Mouse (Mus musculus) kidney, postnatal 0 days (tissue): ENCODE measurements around the gene Rnf207. TPM values are rescaled to one million over a fixed set of nuclear protein-coding genes. Genes with fewer than 3 reads are reported as not detected.

Experiments
- ATAC-seq: fragments of 200-750 bp; cut with Nextera tagmentation; replicated peaks from 2 replicates; pipeline ENCODE4 v1.8.0; 2017; ENCODE audit warnings: low read depth, moderate number of reproducible peaks, moderate TSS enrichment, moderate library complexity; ENCODE audit not compliant: low FRiP score
- DNase-seq: peaks from one replicate; pipeline ENCODE4 v3.0.0-alpha.2; 2016; ENCODE audit warnings: low spot score
- H3K27ac ChIP-seq: fragments of 300-500 bp; sonication (generic); 2 replicates; pipeline ENCODE4 v1.5.1; 2014; ENCODE audit warnings: mild to moderate bottlenecking
- H3K27me3 ChIP-seq: fragments of 300-500 bp; sonication (generic); 2 replicates; pipeline ENCODE4 v1.6.1; 2014; ENCODE audit warnings: low read length, mixed read lengths; ENCODE audit not compliant: insufficient read depth
- H3K36me3 ChIP-seq: fragments of 300-500 bp; sonication (generic); 2 replicates; pipeline ENCODE4 v1.6.1; 2014; ENCODE audit warnings: low read length, mixed read lengths; ENCODE audit not compliant: insufficient read depth
- H3K4me1 ChIP-seq: fragments of 300-500 bp; sonication (generic); replicated peaks from 2 replicates; pipeline ENCODE4 v1.6.1; 2014; ENCODE audit warnings: antibody characterized with exemption, low read length, mixed read lengths; ENCODE audit not compliant: insufficient read depth
- H3K4me2 ChIP-seq: fragments of 300-500 bp; sonication (generic); 2 replicates; pipeline ENCODE4 v1.6.1; 2014; ENCODE audit warnings: mild to moderate bottlenecking, low read length, moderate library complexity, mixed read lengths
- H3K4me3 ChIP-seq: fragments of 300-500 bp; sonication (generic); replicated peaks from 2 replicates; pipeline ENCODE4 v1.5.1; 2014; ENCODE audit warnings: low read depth, low read length
- H3K9ac ChIP-seq: fragments of 300-500 bp; sonication (generic); 2 replicates; pipeline ENCODE4 v1.6.1; 2014; ENCODE audit warnings: low read depth, low read length
- H3K9me3 ChIP-seq: fragments of 300-500 bp; sonication (generic); replicated peaks from 2 replicates; pipeline ENCODE4 v1.6.1; 2016; ENCODE audit warnings: low read length, inconsistent platforms, mixed read lengths
- CTCF ChIP-seq: IDR thresholded peaks from 2 replicates; pipeline ENCODE4 v1.5.1; 2016; ENCODE audit warnings: antibody characterized with exemption, low read depth, mild to moderate bottlenecking, moderate library complexity
- WGBS: fragments of 180-500 bp; shearing (Covaris S2); extraction: QIAGEN DNeasy Blood & Tissue Kit; methylation state at CpG from one replicate; pipeline ENCODE4 v1.1.7; 2014; 5-methylcytosine and 5-hydroxymethylcytosine counted together
- polyA plus RNA-seq: library from polyadenylated mRNA; unstranded; fragments of >200 nt; fragmentation: Nextera tagmentation; extraction: Ambion mirVana; gene quantifications from 2 replicates; pipeline ENCODE4 v1.2.1, GENCODE M21; 2015

Rnf207 gene
- polyA plus RNA-seq, 1 experiment from 2014 or later: 1.1 TPM

- H3K4me2 ChIP-seq: no peak overlapping the region
- H3K4me1 ChIP-seq: peaks cover 10% of the 10 kb centered on the region; the same call in 1 of the 2 replicates
- no peak for TF ChIP-seq CTCF
- no peak for DNase-seq
- no peak overlapping the region for H3K9ac ChIP-seq
- no peak for ATAC-seq
- no peaks in the 10 kb centered on the region for H3K9me3 ChIP-seq
- peaks cover 22% of the 10 kb centered on the region for H3K27me3 ChIP-seq
- no peak overlapping the region for H3K27ac ChIP-seq
- H3K36me3 ChIP-seq: no peaks in the 10 kb centered on the region
- whole genome bisulfite sequencing: 91% methylated on average over 23 of the region's 23 CpGs
- H3K4me3 ChIP-seq: no peak overlapping the region
These were observed 39.8 kb downstream of the Rnf207 start for GRCm38 (mm10) chr4:152278986-152279385.

GRCm38 (mm10) chr4:152277916-152278315, 40.9 kb downstream of the Rnf207 start:
- H3K27ac ChIP-seq: no peak overlapping the region
- H3K9me3 ChIP-seq: no peaks in the 10 kb centered on the region
- peaks cover 9% of the 10 kb centered on the region; the same call in 1 of the 2 replicates for H3K4me1 ChIP-seq
- no peaks in the 10 kb centered on the region for H3K36me3 ChIP-seq
- no peak overlapping the region for H3K4me2 ChIP-seq
- H3K9ac ChIP-seq: no peak overlapping the region
- no peak for DNase-seq
- ATAC-seq: no peak
- WGBS: 67% methylated on average over 2 of the region's 2 CpGs
- peaks cover 12% of the 10 kb centered on the region for H3K27me3 ChIP-seq
- TF ChIP-seq CTCF: peak; percentile 15; the same call in 1 of the 2 replicates
- H3K4me3 ChIP-seq: no peak overlapping the region

GRCm38 (mm10) chr4:152276389-152277347, 42.1 kb downstream of the Rnf207 start:
- WGBS: 56% methylated on average over 10 of the region's 10 CpGs
- TF ChIP-seq CTCF: peak; percentile 71
- H3K36me3 ChIP-seq: no peaks in the 10 kb centered on the region
- no peak overlapping the region for H3K4me2 ChIP-seq
- no peak overlapping the region for H3K4me3 ChIP-seq
- H3K4me1 ChIP-seq: peaks cover 13% of the 10 kb centered on the region; the same call in 1 of the 2 replicates
- no peak overlapping the region for H3K9ac ChIP-seq
- no peak overlapping the region for H3K27ac ChIP-seq
- no peaks in the 10 kb centered on the region for H3K27me3 ChIP-seq
- DNase-seq: no peak
- ATAC-seq: no peak
- H3K9me3 ChIP-seq: no peaks in the 10 kb centered on the region

- peak overlapping the region; percentile 57 for H3K4me3 ChIP-seq
- TF ChIP-seq CTCF: no peak
- peaks cover 13% of the 10 kb centered on the region; the same call in 1 of the 2 replicates for H3K4me1 ChIP-seq
- no peaks in the 10 kb centered on the region for H3K27me3 ChIP-seq
- DNase-seq: no peak
- no peaks in the 10 kb centered on the region for H3K36me3 ChIP-seq
- H3K9me3 ChIP-seq: no peaks in the 10 kb centered on the region
- H3K27ac ChIP-seq: no peak overlapping the region
- peak overlapping the region; percentile 91 for H3K4me2 ChIP-seq
- 1% methylated on average over 20 of the region's 20 CpGs for WGBS
- H3K9ac ChIP-seq: peak overlapping the region; percentile 58
- ATAC-seq: 0 out of 2 replicates have a peak, but pooled peaks have one; percentile 19
These were observed 44.1 kb downstream of the Rnf207 start for GRCm38 (mm10) chr4:152274681-152275131.

GRCm38 (mm10) chr4:152273621-152274236, 45.1 kb downstream of the Rnf207 start, which contains the start of gene Gpr153:
TSS of gene Gpr153 (plus strand) at chr4:152274232.
- Histone ChIP-seq H3K27ac (peak within 1 kb of the TSS; percentile 66), H3K27me3 (no peaks in the 10 kb centered on the region), H3K36me3 (no peaks in the 10 kb centered on the region), H3K4me2 (peak within 1 kb of the TSS; percentile 91), H3K9me3 (no peaks in the 10 kb centered on the region), H3K4me3 (peak within 1 kb of the TSS; percentile 57), H3K4me1 (peaks cover 13% of the 10 kb centered on the region; the same call in 1 of the 2 replicates), H3K9ac (peak within 1 kb of the TSS; percentile 58)
- DNase-seq: peak; percentile 76
- WGBS: 1% methylated on average over 28 of the region's 48 CpGs
- ATAC-seq: peak; percentile 40
- TF ChIP-seq CTCF: no peak

GRCm38 (mm10) chr4:152273191-152273590, 45.6 kb downstream of the Rnf207 start:
- Histone ChIP-seq H3K4me2 (no peak overlapping the region), H3K36me3 (no peaks in the 10 kb centered on the region), H3K27me3 (no peaks in the 10 kb centered on the region), H3K4me1 (peaks cover 13% of the 10 kb centered on the region; the same call in 1 of the 2 replicates), H3K9me3 (no peaks in the 10 kb centered on the region), H3K4me3 (no peak overlapping the region), H3K9ac (no peak overlapping the region), H3K27ac (peak overlapping the region; percentile 58)
- DNase-seq (no peak), ATAC-seq (no peak; the same call in 1 of the 2 replicates)
- 22% methylated on average over 3 of the region's 3 CpGs for WGBS
- TF ChIP-seq CTCF: no peak
